Mouse (Mus musculus) myocyte (in vitro differentiated cells): ENCODE data around the gene Lrrc38. TPM values are rescaled to one million over a fixed set of nuclear protein-coding genes. Genes with fewer than 3 reads are reported as not detected.
"Not testable (repeated sequence)": the region's sequence is repeated elsewhere in the genome, so short reads cannot be mapped to it uniquely, and the experiment has no call there.

Source experiments
- H3K27me3 ChIP-seq: one replicate; pipeline ENCODE4 v1.6.1; 2011; ENCODE audit not compliant: control insufficient read depth, insufficient read depth, insufficient read length
- H3K36me3 ChIP-seq: one replicate; pipeline ENCODE4 v1.6.1; 2011; ENCODE audit not compliant: control insufficient read depth, insufficient read depth
- H3K4me2 ChIP-seq: one replicate; pipeline ENCODE4 v1.6.1; 2011; ENCODE audit warnings: low read depth, control low read depth
- H3K4me3 ChIP-seq: one replicate; pipeline ENCODE4 v1.5.1; 2011; ENCODE audit warnings: mild to moderate bottlenecking, control low read depth, moderate library complexity
- H3K79me2 ChIP-seq: one replicate; pipeline ENCODE4 v1.6.1; 2011; ENCODE audit not compliant: control insufficient read depth, insufficient read depth
- H3ac ChIP-seq: one replicate; pipeline ENCODE4 v1.6.1; 2011; ENCODE audit not compliant: control insufficient read depth, insufficient read length
- CEBPB ChIP-seq: IDR thresholded peaks from 2 replicates; pipeline ENCODE4 v1.6.1; 2011; ENCODE audit warnings: mild to moderate bottlenecking, moderate library complexity; ENCODE audit not compliant: poor library complexity, insufficient read depth, severe bottlenecking
- E2F4 ChIP-seq: IDR thresholded peaks from one replicate; pipeline ENCODE4 v1.6.1; 2011; ENCODE audit warnings: mild to moderate bottlenecking, control low read depth, moderate library complexity; ENCODE audit not compliant: insufficient read depth
- MAX ChIP-seq: IDR thresholded peaks from one replicate; pipeline ENCODE4 v1.6.1; 2011; ENCODE audit warnings: low read depth, mild to moderate bottlenecking, control low read depth
- MYOD1 ChIP-seq, 3 experiments: IDR thresholded peaks; one replicate each; pipeline ENCODE4 v1.6.1; 2011; ENCODE audit warnings: control low read depth in 2 of 3, low read depth in 2 of 3, mild to moderate bottlenecking in 2 of 3, moderate library complexity in 1 of 3; ENCODE audit not compliant: insufficient read length in 2 of 3, control insufficient read depth in 1 of 3
- MYOG ChIP-seq, 3 experiments: IDR thresholded peaks; one replicate each; pipeline ENCODE4 v1.6.1; 2011; ENCODE audit warnings: control low read depth in 2 of 3, low read depth in 2 of 3, mild to moderate bottlenecking in 2 of 3; ENCODE audit not compliant: insufficient read length in 2 of 3, control insufficient read depth in 1 of 3, insufficient read depth in 1 of 3
- POLR2A ChIP-seq: IDR thresholded peaks from one replicate; pipeline ENCODE4 v1.6.1; 2011; ENCODE audit warnings: low read depth, mild to moderate bottlenecking, control low read depth, moderate library complexity; ENCODE audit not compliant: insufficient read length
- POLR2AphosphoS2 ChIP-seq: IDR thresholded peaks from one replicate; pipeline ENCODE4 v1.6.1; 2011; ENCODE audit warnings: low read depth, control low read depth; ENCODE audit not compliant: insufficient read length
- REST ChIP-seq: IDR thresholded peaks from one replicate; pipeline ENCODE4 v1.6.1; 2011; ENCODE audit warnings: mild to moderate bottlenecking, control low read depth, moderate library complexity; ENCODE audit not compliant: insufficient read depth, insufficient read length
- SRF ChIP-seq: IDR thresholded peaks from one replicate; pipeline ENCODE4 v1.6.1; 2011; ENCODE audit warnings: low read depth; ENCODE audit not compliant: control insufficient read depth, insufficient read length
- TCF12 ChIP-seq: IDR thresholded peaks from one replicate; pipeline ENCODE4 v1.6.1; 2011; ENCODE audit warnings: mild to moderate bottlenecking, control low read depth; ENCODE audit not compliant: poor library complexity, insufficient read depth, severe bottlenecking
- TCF3 ChIP-seq: IDR thresholded peaks from one replicate; pipeline ENCODE4 v1.6.1; 2011; ENCODE audit warnings: low read depth, control low read depth; ENCODE audit not compliant: insufficient read length
- USF1 ChIP-seq: IDR thresholded peaks from one replicate; pipeline ENCODE4 v1.6.1; 2011; ENCODE audit warnings: low read depth, mild to moderate bottlenecking, control low read depth, moderate library complexity
- polyA plus RNA-seq: library from polyadenylated mRNA; unstranded; fragments of >200 nt; fragmentation: generic; extraction: Trizol; gene quantifications from one replicate; pipeline ENCODE4 v1.2.1, GENCODE M21; 2012; ENCODE audit warnings: missing spikeins

The Lrrc38 gene
- polyA plus RNA-seq, 1 experiment = not detected

DNA sequence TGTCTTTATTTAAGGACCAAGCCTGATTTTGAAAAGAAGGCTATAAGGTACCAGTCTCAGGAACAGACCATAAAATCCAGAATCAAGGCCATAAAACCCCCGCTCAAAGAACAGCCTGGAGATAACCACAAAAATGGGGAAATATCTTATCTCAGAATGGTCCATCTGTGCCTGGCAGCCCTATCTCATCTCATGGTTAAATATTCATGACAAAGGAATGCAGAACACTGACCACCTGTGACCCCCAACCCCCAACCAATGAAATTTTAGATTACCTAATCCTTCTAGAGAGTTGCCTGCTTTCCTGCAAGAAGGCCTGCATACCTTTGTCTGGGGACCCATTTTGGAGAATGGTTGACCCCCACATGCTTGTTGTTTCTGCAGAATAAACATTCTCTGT, 17.8 kb upstream of the Lrrc38 start:
- Histone ChIP-seq H3K79me2 (no peaks in the 10 kb centered on the region), H3K4me3 (no peak overlapping the region), H3K4me2 (no peak overlapping the region), H3ac (no peak overlapping the region), H3K27me3 (no peaks in the 10 kb centered on the region), H3K36me3 (no peaks in the 10 kb centered on the region)
- TF ChIP-seq SRF = no peak

DNA sequence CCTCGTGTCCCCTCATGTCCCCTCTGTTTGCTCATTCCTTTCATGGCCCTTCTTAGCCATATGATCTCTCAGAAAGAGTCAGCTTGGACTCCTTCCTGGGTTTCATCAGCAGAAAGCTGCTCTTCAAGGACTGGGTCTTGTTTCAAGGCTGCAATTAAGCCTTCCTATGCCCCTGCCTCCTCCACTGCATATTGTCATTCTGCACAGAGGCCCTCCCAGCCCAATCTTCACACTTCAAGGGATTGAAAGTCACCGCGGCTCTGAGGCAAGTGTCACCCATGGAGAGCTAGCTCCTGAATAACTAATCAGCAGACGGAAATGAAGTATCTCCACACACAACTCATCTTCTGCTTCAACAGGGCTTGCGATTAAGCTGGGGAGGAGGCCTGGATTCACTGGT, 15.4 kb upstream of the Lrrc38 start:
- no peak overlapping the region for H3K4me3 ChIP-seq

DNA sequence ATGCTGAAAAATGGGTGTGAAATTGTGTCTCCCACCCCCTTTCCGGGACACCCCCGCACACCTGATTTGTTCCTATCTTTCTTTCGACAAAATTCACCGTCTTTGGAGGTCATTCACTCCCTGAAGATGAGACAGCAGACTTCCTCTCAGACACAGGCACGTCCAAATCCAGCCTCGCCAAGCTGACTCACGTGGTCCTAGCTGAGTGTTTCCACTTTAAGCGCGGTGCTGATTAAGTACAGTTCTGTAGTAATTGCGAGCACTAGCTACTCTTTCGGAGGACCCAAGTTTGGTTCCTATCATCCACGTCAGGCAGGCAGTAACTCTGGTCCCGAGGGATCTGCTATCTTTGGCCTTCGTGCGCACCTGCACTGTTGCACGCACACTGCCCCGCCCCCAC, 14.6 kb upstream of the Lrrc38 start:
- Histone ChIP-seq H3K4me2 (no peak overlapping the region), H3ac (no peak overlapping the region), H3K27me3 (no peaks in the 10 kb centered on the region), H3K36me3 (no peaks in the 10 kb centered on the region), H3K79me2 (no peaks in the 10 kb centered on the region), H3K4me3 (no peak overlapping the region)
- no peak for TF ChIP-seq CEBPB
- TF ChIP-seq USF1 = no peak
- no peak for TF ChIP-seq E2F4
- no peak for TF ChIP-seq MYOD1 (IDR thresholded peaks at IDR 0.05; ENCODE audit: control insufficient read depth in 1 of 3, insufficient read length in 2 of 3, low read depth in 2 of 3)
- no peak for TF ChIP-seq POLR2A

More for the DNA sequence above, 15.4 kb upstream of the Lrrc38 start:
- H3K79me2 ChIP-seq = no peaks in the 10 kb centered on the region
- H3ac ChIP-seq = no peak overlapping the region
- no peak for TF ChIP-seq POLR2A
- no peak for TF ChIP-seq MYOG (IDR thresholded peaks at IDR 0.05; ENCODE audit: control insufficient read depth in 1 of 3, insufficient read depth in 1 of 3, insufficient read length in 2 of 3, low read depth in 2 of 3)
- TF ChIP-seq POLR2AphosphoS2 = no peak
- H3K4me2 ChIP-seq = no peak overlapping the region
- no peaks in the 10 kb centered on the region for H3K36me3 ChIP-seq
- no peaks in the 10 kb centered on the region for H3K27me3 ChIP-seq

GRCm38 (mm10) chr4:143336096-143336495, 13.5 kb upstream of the Lrrc38 start:
- no peak overlapping the region for H3ac ChIP-seq
- TF ChIP-seq SRF (no peak), MAX (no peak), TCF12 (no peak), MYOG (IDR thresholded peaks at IDR 0.05; ENCODE audit: control insufficient read depth in 1 of 3, insufficient read depth in 1 of 3, insufficient read length in 2 of 3, low read depth in 2 of 3) (no peak), TCF3 (no peak), CEBPB (no peak), POLR2AphosphoS2 (no peak), E2F4 (no peak), MYOD1 (IDR thresholded peaks at IDR 0.05; ENCODE audit: control insufficient read depth in 1 of 3, insufficient read length in 2 of 3, low read depth in 2 of 3) (no peak), POLR2A (no peak)
- H3K36me3 ChIP-seq = no peaks in the 10 kb centered on the region
- H3K4me3 ChIP-seq = no peak overlapping the region
- H3K79me2 ChIP-seq = no peaks in the 10 kb centered on the region
- H3K4me2 ChIP-seq = no peak overlapping the region
- H3K27me3 ChIP-seq = no peaks in the 10 kb centered on the region

DNA sequence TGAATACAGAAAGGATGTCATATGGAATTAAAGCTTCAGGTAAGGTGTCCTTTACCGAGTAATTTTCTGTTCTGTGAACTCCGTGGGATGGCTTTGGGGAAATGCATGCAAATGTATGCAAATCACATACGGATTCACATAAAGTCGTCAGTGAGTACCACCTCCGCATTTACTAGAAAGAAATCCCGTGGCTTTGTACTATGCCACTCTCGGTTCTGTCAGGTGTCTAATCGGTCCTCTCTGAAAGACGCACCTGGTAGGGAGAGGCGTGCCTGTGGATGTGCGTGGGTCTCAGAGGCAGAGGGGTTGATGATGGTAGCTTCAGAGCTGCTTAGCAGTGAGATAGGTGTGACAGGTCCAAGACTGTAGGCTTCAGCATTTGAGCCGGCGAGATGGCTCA, 9.7 kb upstream of the Lrrc38 start:
- Histone ChIP-seq H3ac (no peak overlapping the region), H3K27me3 (no peaks in the 10 kb centered on the region), H3K4me3 (no peak overlapping the region), H3K79me2 (no peaks in the 10 kb centered on the region), H3K36me3 (no peaks in the 10 kb centered on the region), H3K4me2 (no peak overlapping the region)
- no peak for TF ChIP-seq MYOD1 (IDR thresholded peaks at IDR 0.05; ENCODE audit: control insufficient read depth in 1 of 3, insufficient read length in 2 of 3, low read depth in 2 of 3)
- no peak for TF ChIP-seq TCF12
- no peak for TF ChIP-seq USF1
- TF ChIP-seq SRF = no peak
- TF ChIP-seq REST = no peak
- no peak for TF ChIP-seq POLR2AphosphoS2
- TF ChIP-seq MAX = no peak

DNA sequence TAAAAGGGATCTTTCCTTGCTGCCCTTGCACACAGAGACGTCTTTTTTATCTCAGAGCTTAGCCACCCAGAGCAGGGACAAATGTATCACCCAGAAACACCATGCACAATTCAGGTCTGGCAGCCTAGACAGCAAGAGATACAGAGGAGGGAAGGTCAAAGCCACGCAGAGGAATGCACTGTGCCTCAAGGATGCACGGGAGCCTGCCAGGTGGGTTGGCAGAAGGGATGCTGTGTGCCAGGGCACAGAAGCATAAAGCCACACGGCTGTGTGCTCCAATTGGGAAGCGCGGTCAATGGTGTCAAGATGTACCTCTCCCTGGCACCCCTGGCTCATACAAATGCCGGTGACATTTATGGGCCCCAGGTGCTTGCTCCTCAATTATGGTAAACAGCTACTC, 8.1 kb upstream of the Lrrc38 start:
- TF ChIP-seq TCF12 = no peak
- no peak for TF ChIP-seq SRF
- no peak for TF ChIP-seq POLR2AphosphoS2
- no peak for TF ChIP-seq MYOD1 (IDR thresholded peaks at IDR 0.05; ENCODE audit: control insufficient read depth in 1 of 3, insufficient read length in 2 of 3, low read depth in 2 of 3)
- no peak for TF ChIP-seq USF1
- TF ChIP-seq MYOG (IDR thresholded peaks at IDR 0.05; ENCODE audit: control insufficient read depth in 1 of 3, insufficient read depth in 1 of 3, insufficient read length in 2 of 3, low read depth in 2 of 3) = no peak

GRCm38 (mm10) chr4:143345491-143345890, 4.1 kb upstream of the Lrrc38 start:
- not testable (repeated sequence) for H3K27me3 ChIP-seq, H3ac ChIP-seq, H3K4me3 ChIP-seq, H3K4me2 ChIP-seq, H3K36me3 ChIP-seq, H3K79me2 ChIP-seq

More for the DNA sequence above, 8.1 kb upstream of the Lrrc38 start:
- H3ac ChIP-seq = no peak overlapping the region
- no peak overlapping the region for H3K4me2 ChIP-seq
- H3K4me3 ChIP-seq = no peak overlapping the region
- no peaks in the 10 kb centered on the region for H3K27me3 ChIP-seq
- no peaks in the 10 kb centered on the region for H3K79me2 ChIP-seq
- no peaks in the 10 kb centered on the region for H3K36me3 ChIP-seq
